Mouse (Mus musculus): ENCODE measurements at regions not wholly inside any gene's neighbourhood (a gene's known extent, or its start where the extent isn't known, plus 50 kb on each side); places are given as distances from the start of the nearest gene placed in this dataset.

DNA sequence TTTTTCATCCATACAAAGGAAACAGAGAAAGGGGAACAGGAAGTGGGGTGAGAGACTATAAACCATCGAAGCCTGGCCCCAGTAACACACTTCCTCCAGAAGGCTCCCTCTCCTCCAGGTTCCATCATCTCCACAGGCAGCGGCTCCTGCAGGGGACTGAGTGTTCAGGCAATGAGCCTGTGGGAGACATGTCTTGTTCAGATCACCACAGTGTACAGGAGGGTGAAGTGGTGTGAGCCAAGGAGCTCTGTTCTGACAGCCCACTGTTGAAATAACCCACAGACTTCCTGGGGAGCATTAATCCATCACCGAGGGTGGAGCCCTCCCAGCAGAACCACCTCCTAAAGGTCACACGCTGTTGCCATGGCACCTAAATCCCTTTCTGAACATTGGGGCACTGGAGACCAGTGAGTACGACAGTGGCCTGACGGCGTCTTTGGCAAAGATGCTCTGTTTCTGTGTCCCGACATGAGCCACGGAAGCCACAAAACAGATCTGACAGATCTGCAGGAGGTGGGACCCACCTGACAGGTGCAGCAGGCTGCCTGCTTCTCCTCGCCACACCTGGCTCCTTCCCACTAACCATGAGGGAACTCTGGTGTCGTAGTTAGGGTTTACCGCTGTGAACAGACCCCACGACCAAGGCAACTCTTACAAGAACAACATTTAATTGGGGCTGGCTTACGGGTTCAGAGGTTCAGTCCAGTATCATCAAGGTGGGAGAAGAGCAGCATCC is 60.9 kb downstream of the Psmg1 start:
- peak; percentile 77 for ATAC-seq (replicated peaks; ENCODE audit: low read depth, poor library complexity, severe bottlenecking)

DNA sequence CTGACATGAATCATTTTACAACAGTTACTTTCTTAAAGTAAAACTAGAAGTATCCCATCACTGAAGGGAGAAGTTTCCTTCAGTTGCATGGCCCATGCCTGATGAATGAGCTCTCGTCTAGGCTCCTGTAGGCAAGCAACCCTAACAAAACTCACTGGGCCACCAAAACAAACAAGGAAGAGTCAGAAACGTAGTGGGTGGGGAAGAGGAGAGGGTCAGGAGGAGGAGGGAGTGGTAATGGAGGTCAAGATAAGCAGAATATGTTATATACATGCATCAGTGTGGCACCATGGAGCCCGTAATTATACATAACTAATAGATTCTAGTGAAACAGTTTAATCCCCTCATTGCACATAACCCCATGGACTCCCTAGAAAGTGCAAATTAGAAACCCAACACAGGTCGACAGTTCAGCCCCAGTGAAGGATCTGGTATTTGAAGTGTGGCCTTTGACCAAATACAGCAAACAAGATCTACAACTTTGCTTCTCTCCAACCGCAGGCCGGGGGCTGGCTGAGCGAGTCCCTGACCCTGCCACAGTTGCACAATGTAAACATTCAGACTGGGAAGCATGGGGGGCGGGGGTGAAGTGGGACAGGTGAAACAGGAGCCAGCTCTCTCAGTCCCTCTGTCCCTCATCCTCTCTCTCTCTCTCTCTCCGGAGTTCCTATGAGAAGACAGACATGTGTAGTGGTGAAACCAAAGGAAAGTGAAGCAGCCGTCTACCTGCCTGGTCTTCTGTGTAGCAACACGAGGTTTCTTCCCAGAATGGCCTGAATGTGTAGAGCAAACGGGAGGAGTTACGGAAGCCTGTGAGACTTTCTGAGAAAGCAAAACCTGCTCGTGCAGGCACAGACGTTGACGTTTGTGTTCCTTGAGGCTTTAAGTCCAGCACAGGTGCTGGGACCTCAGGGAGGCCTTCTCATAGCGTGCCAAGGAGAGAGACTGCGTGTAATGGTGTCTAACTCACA is 62.2 kb downstream of the Psmg1 start:
- ATAC-seq (replicated peaks; ENCODE audit: low read depth, poor library complexity, severe bottlenecking): no peak

- ATAC-seq (replicated peaks; ENCODE audit: low read depth, poor library complexity, severe bottlenecking): no peak
Observed at GRCm38 (mm10) chr16:95926558-95926957, 64.2 kb downstream of the Psmg1 start.

GRCm38 (mm10) chr16:95924716-95925115 is 66.0 kb downstream of the Psmg1 start:
- ATAC-seq (replicated peaks; ENCODE audit: low read depth, poor library complexity, severe bottlenecking): no peak

- ATAC-seq (replicated peaks; ENCODE audit: low read depth, poor library complexity, severe bottlenecking): no peak
Observed at GRCm38 (mm10) chr16:95923991-95924390, 66.8 kb downstream of the Psmg1 start.

GRCm38 (mm10) chr16:95922369-95922934 is 68.3 kb downstream of the Psmg1 start:
- ATAC-seq (replicated peaks; ENCODE audit: low read depth, poor library complexity, severe bottlenecking): no peak

DNA sequence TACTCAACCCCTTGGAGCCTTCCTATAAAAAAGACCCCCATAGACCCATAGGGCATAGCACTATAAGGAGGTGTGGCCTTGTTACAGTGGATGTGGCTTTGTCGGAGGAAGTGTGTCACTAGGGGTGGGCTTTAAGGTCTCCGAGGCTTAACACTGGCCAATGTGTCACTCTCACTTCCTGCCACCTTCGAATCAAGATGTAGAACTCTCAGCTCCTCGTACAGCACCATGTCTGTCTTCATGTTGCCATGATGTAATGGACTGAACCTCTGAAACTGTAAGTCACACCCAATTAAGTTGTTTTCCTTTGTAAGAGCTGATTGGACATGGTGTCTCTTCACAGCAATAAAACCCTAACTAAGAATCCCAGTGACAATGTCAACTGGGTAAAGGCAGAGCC is 69.6 kb downstream of the Psmg1 start:
- ATAC-seq (replicated peaks; ENCODE audit: low read depth, poor library complexity, severe bottlenecking): no peak

- no peak for ATAC-seq (replicated peaks; ENCODE audit: low read depth, poor library complexity, severe bottlenecking)
Observed at GRCm38 (mm10) chr16:95918651-95919425, 71.9 kb downstream of the Psmg1 start.

- ATAC-seq (replicated peaks; ENCODE audit: low read depth, poor library complexity, severe bottlenecking): no peak
Observed at GRCm38 (mm10) chr16:95917635-95918407, 72.9 kb downstream of the Psmg1 start.

- ATAC-seq (replicated peaks; ENCODE audit: low read depth, poor library complexity, severe bottlenecking): no peak
Observed at GRCm38 (mm10) chr16:95913879-95914278, 76.9 kb downstream of the Psmg1 start.

DNA sequence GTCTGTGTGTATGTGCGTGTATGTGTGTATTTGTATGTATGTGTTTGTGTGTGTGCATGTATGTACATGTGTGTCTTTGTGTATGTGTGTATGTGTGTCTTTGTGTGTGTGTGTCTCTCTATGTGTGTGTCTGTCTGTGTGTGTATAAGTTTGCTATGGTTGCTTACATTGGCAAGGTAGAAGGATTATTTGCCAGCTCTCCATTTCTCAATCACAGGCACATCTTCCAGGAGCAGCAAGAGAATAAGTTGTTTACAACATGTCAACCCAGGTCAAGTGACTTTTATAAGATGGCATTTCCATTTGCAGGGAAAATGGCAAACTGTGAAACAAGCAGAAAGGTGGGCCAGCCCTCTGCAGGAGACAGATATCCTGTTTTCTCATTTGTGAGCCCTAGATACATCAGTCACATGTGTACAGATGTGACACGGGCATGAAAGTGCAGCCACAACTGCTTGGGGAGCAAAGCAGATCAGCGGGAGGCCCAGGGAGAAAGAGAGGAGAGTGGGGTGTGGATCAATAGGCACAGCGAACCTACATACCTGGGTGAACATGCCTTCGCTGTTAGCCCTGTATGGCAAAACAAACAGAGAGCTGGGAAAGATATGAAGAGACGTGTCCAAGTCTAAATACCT is 86.1 kb downstream of the Psmg1 start:
- ATAC-seq (replicated peaks; ENCODE audit: low read depth, poor library complexity, severe bottlenecking): no peak

GRCm38 (mm10) chr16:95903383-95903913 is 87.3 kb downstream of the Psmg1 start:
- ATAC-seq (replicated peaks; ENCODE audit: low read depth, poor library complexity, severe bottlenecking): peak; percentile 81

DNA sequence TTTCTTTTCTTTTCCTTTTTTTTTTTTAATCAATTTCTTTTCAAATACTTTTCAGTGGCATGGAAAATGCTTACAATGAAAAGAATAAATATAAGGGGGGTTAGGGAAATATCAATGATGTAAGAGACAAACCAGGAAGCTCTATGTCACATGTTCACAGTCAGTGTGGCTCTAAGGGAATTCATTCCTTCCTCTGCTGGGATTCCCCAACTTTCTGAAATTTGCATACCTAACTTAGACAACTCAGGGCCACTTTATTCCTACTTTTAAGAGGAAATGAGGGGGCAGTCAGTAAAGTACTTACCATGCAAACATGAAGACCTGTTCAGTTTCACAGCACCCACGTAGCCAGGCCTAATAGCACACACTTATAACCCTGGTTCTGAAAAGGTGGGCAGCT is 88.6 kb downstream of the Psmg1 start:
- no peak for ATAC-seq (replicated peaks; ENCODE audit: low read depth, poor library complexity, severe bottlenecking)

- no peak for ATAC-seq (replicated peaks; ENCODE audit: low read depth, poor library complexity, severe bottlenecking)
Observed at GRCm38 (mm10) chr16:95901388-95901787, 89.4 kb downstream of the Psmg1 start.

DNA sequence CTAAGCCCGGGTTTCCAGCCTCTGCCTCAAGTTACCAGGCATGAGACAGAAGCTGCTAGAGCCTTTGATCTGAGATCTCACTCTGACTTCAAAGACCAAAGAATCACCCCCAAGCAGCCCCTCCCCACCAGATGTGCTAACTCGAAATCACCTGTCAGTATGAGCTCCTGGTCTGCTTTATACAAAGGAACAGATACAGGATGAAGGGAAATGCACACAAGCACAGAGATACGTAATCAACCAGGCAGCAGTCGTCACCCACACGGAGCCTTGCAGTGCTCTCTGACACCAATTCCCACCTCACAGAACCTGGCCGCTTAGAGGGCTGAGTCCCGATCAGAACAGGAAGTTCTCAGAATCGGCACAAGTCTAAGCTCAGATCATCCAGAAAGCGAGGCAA is 90.6 kb downstream of the Psmg1 start:
- ATAC-seq (replicated peaks; ENCODE audit: low read depth, poor library complexity, severe bottlenecking): no peak

DNA sequence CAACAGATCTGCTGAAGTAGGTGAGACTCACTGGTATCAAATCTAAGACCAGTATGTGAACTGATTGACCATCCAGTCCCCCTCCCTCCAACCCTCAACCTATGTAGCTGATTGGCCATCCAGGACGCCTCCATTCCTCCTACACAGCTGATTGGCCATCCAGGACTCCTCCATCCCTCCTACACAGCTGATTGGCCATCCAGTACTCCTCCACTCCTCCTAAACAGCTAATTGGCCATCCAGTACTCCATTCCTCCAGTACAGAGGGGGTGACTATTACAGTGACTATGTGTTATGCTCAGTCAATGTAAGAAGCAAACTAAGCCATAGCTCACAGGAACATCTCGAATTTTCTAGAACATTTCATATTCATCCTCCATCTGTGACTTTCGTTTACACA is 91.1 kb downstream of the Psmg1 start:
- no peak for ATAC-seq (replicated peaks; ENCODE audit: low read depth, poor library complexity, severe bottlenecking)

DNA sequence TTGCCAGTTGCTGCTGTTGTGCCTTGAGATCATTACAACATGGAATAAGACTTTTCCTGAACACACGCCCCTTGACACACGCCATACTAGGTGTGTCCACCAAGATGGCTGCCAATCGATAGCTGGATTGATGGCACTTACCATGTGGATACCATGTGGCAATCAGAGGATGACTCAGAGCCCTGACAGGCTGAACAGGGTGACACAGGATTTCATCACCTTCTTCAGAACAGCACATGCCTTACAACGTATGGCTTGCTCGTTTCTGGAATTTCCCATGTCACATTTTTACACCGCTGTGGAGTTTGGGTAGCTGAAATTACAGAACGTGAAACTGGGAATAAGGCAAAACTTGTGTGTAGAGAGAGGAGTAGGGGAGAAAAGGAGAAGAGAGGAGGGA is 92.9 kb downstream of the Psmg1 start:
- ATAC-seq (replicated peaks; ENCODE audit: low read depth, poor library complexity, severe bottlenecking): no peak

DNA sequence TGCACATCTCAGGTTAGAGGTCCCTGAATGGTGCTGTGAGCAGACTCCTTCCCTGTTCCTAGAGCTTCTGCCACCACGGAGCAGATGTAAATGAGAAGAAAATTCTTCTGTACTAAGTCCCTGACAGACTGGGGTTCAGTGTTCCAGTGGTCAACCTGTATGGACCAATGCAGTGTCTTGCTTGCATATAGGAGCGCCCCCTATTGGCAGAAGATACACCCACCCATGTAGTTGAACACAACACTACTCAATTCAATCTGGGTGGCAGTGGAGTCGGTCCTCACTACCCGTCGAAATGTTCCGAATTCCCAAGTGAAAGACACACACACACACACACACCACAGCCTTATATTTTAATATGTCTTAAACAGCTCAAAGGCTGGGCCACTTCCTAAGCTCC is 94.6 kb downstream of the Psmg1 start:
- ATAC-seq (replicated peaks; ENCODE audit: low read depth, poor library complexity, severe bottlenecking): no peak

Measured in common myeloid progenitor, adult 5-6 weeks (primary cell).